Mouse (Mus musculus) olfactory bulb, adult 2 months (tissue): ENCODE results near the gene Rac1.

Experiments
- CTCF ChIP-seq: fragments of 200-500 bp; IDR thresholded peaks from 2 replicates; pipeline ENCODE4 v1.5.1; 2012; ENCODE audit warnings: low read depth, mild to moderate bottlenecking, low read length, moderate library complexity; ENCODE audit not compliant: insufficient read depth
- POLR2A ChIP-seq: fragments of 200-500 bp; IDR thresholded peaks from 2 replicates; pipeline ENCODE4 v1.6.1; 2012; ENCODE audit warnings: mild to moderate bottlenecking, low read depth, low read length, moderate library complexity; ENCODE audit not compliant: insufficient read depth

GRCm38 (mm10) chr5:143552911-143553310 lies 25.1 kb upstream of the Rac1 start:
- TF ChIP-seq POLR2A (no peak), CTCF (no peak)
